Mouse (Mus musculus): ENCODE results near the gene Dnajc12. TPM values are rescaled to one million over a fixed set of nuclear protein-coding genes. Genes with fewer than 3 reads are reported as not detected.
A peak's percentile ranks its signal among the peaks of the same experiment; 100 is the strongest.
"Not testable (repeated sequence)": the region's sequence is repeated elsewhere in the genome, so short reads cannot be mapped to it uniquely, and the experiment has no call there.

The Dnajc12 gene
- total RNA-seq (2021) = 1 to 10 TPM; 7.3 to 9.3 TPM
- long read RNA-seq, experiment 1, transcript Dnajc12-201 (5 exons, 3,025 nt) = major isoform, 5 of 7 reads
- long read RNA-seq, experiment 1, partial matches to known transcripts = 0 of 7 reads
- long read RNA-seq, experiment 1, other reads (novel, unspliced or antisense) = 1 of 7 reads
- long read RNA-seq, experiment 2, partial matches to known transcripts = 0 of 3 reads
- long read RNA-seq, experiment 2, other reads (novel, unspliced or antisense) = 0 of 3 reads

DNA sequence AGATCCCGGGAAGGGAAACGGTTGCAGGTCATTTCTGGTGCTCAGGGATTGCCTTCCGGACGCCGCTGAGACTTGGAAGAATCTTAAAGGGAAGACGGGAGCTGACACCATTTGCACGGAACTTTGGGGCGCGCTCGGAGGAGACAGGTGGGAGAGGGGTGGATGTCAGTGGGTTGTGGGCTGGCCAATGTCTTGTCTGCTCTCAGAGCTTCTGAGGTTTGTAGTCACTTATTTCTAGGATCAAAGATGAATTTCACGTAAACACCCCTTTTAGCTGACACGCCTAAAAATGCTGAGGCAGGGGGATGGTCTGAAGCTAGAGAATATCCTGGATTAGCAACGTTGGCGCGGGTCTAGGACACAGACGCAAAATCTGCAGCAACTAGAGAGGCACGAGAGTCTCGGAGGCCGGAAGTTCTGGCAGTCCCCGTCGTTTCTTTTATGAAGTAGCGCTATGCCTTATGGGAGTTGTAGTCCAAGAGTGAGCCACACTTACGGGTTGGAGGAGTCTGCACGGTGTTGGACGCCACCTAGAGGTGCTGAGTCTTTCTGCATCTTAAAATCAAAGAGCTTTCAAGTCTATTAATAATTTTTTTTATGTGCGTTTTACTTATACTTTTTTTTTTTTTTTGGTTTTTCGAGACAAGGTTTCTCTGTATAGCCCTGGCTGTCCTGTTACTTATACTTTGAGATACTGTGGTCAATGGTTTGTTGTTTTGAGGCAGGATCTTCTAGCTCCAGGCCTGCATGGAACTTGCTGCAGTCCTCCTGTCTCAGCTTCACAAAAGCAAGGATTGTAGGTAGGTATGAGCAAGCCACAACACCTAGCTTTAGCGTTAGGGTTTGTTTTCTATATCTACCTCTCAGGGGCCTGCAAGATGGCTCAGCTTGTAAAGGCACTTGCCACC is at the start of gene Dnajc12:
Dnajc12 (plus strand) TSS at position 72 of the 908 bp plus-strand sequence.
- peak; percentile 65 for DNase-seq

GRCm38 (mm10) chr10:63336901-63337300 is 45.3 kb upstream of the Dnajc12 start:
- DNase-seq = no peak

- no peak for DNase-seq
Measured at GRCm38 (mm10) chr10:63337326-63337725, 44.9 kb upstream of the Dnajc12 start.

GRCm38 (mm10) chr10:63337951-63338836 is 44.0 kb upstream of the Dnajc12 start:
- peak; percentile 71 for DNase-seq

DNA sequence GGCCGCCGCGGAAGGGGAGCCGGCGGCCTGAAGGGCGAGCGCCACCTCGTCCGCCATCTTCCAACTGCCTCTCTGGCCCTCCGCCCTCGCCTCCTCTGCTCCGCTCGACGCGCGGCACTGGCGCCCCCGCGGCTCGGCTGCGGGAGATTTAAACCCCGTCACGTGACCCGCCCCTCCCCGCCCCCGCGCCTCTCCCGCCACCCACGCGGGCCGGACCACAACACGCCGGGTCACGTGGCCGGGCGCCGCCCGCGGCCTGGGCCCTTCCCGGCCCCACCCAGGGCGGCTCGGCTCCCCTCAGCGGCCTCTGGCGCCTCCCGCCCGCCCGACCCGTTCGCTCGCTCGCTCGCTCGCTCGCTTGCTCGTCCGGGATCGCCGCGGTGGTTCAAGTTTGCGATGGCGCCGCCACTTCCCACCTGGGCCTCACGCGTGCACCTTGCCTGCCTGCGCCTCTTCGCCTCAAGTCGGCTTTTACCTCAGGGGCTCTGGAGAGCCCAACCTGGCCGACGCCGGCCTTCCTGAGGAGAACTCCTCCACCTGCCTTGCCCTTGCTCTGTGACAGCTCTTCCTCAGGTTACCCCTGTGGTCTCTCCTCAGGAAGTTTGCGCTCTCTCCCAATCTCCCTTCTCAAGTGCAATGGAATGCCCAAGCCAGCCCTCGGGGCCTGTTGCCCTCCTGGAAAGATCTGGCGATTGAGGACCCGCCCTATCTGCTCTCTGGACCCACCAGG is 43.2 kb upstream of the Dnajc12 start:
- peak; percentile 92 for DNase-seq

DNA sequence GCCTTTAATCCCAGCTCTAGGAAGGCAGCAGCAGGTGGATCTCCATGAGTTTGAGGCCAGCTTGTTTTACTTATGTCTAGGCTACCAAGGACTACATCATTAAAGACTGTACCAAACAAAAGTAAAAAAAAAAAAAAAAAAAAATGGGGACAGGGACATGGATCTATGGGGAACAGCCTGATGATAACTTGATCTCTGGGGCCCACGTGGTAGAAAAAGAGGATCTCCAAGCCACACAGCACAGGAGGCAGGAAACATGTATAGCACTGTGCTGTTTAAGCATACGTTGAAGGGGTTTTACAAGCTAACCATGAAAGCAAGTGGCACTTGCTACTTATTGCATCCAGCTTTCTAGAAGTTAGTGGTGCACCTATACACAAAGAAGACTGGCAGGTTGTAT is 40.9 kb upstream of the Dnajc12 start:
- no peak for DNase-seq

GRCm38 (mm10) chr10:63344751-63345150 is 37.5 kb upstream of the Dnajc12 start:
- no peak for DNase-seq

DNA sequence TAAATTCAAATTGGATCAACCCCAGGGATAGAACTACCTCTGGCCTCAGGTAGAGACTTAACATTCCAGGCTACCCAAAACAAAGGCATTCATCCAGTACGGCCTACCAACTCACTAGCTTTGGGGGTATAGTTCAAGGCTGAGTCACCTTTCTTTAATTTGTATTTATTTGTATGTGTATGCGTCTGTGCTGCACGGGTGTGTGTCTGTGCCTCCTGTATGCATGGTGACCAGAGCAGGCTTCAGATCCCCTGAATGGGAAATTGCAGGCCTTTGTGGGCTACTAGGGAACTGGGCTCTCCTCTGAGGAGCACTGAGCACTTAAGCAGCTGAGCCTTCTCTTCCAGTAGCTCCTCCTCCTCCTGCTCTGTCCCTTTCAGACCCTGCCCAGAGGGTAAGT is 34.0 kb upstream of the Dnajc12 start:
- DNase-seq = no peak

DNA sequence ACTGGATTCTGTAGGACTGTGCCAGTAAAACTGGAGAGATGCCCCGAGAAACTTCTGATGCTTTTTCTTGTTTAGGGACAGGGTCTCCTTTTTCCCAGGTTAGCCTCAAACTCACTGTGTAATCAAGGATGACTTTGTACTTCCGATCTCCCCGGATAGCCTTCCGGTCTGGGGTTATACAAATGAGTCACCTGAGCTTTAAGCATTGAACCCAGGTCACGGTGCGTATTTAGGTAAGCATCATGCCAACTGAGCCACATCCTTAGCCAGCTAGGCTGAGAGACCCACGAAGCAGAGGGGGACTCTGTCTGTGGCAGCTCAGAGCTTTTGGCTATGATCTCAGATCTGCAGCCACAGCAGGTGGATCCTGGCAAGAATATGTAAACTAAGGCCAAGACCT is 31.6 kb upstream of the Dnajc12 start:
- DNase-seq = no peak

DNA sequence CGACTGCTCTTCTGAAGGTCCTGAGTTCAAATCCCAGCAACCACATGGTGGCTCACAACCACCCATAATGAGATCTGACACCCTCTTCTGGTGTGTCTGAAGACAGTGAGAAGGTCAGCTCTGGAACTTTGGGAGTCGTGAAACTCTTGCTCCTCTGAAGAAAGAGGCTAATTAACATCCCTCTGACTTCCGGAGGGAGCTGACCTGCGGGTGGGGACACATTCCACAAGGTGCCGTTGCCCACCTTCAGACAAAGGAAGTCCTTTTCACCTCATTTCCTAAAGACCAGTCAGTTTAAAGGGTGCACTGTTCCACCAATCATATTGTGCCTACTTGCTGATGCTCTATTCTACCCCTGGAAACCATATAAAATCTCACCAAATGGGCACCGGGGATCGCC is 31.1 kb upstream of the Dnajc12 start:
- not testable (repeated sequence) for DNase-seq

DNA sequence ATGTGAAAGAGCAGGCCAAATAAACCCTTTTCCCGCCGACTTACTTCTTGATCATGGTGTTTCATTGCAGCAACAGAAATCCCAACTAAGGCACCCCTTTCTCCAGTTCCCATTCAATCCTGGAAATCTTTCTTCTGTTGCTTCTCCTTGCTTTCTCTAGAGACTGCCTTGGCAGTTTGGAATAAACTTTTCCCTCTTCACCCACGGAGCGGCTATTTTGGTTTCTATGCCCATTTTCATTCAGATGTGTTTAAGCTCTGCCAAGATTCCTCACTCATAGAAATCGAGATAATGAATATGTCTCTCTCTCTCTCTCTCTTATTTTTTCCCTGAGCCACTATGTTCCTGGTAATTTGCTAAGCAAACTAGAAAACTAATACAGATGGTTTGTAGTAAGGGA is 30.1 kb upstream of the Dnajc12 start:
- DNase-seq = no peak

DNA sequence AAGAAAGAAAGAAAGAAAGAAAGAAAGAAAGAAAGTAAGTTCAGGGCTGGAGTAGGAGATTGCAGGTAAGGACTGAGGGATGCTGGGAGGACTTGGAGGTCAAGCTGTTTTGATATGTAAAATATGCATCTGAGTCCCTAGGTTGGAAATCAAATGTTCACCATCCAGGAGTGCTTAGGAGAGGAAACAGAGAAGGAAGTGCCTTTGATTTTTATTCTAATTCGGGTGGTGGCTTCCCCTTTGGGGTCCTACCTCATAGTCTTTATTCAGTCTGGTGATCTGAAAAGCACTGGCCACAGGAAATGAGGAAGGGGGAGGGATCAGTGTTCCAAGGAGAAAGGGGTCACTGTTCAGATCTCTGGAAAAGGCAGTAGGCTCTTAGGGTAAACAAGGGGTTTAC is 21.7 kb upstream of the Dnajc12 start:
- no peak for DNase-seq

GRCm38 (mm10) chr10:63365918-63366455 is 16.3 kb upstream of the Dnajc12 start:
- DNase-seq = no peak

DNA sequence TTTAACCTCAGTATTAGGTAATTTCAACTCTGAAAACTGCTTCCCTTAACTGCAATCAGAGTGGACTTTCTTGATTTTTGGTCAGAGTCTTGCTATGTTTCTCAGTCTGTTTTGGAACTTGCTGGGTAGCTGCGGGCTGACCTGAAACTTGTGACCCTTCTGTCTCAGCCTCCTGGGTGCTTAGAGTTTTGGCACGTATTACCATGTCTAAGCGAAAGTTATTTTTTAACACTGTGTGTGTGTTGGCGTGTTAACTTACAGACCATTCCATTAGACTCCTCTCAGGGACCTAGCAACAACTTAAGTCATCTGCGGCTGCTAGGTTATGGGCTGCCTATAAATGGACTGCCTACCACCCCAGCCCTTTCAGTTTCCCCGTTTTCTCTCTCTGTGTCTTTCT is 14.9 kb upstream of the Dnajc12 start:
- DNase-seq = no peak

DNA sequence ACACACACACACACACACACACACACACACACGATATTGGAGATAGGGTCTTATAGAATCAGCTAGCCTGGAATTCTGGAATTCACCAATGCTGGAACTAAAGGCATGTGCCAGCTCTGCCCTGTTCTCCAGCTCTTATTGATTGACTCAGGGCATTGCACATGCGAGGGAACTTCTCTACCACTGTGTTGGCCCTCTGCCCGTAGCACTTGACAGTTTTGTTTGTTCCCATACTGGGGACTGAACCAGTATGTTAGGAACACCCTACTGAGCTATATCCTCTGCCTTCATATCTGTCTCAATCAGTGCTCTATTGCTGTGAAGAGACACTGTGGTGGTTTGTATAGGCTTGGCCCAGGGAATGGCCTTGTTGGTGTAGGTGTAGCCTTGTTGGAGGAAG is 14.2 kb upstream of the Dnajc12 start:
- DNase-seq = no peak

GRCm38 (mm10) chr10:63376303-63376702 is 5.9 kb upstream of the Dnajc12 start:
- DNase-seq = no peak

DNA sequence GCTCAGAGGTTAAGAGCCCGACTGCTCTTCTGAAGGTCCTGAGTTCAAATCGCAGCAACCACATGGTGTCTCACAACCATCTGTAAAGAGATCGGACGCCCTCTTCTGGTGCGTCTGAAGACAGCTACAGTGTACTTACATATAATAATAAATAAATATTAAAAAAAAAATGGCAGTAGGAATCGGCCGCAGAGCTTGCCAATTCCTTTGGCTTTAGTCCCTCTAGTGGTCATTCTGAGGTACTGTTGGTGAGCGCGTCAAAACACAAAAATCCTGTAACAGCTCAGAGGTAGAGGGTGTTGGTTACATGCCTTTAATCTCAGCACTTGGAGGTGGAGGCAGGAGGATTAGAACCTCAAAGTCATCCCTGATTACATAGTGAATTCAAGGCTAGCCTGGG is 4.8 kb upstream of the Dnajc12 start:
- DNase-seq = peak; percentile 52

DNA sequence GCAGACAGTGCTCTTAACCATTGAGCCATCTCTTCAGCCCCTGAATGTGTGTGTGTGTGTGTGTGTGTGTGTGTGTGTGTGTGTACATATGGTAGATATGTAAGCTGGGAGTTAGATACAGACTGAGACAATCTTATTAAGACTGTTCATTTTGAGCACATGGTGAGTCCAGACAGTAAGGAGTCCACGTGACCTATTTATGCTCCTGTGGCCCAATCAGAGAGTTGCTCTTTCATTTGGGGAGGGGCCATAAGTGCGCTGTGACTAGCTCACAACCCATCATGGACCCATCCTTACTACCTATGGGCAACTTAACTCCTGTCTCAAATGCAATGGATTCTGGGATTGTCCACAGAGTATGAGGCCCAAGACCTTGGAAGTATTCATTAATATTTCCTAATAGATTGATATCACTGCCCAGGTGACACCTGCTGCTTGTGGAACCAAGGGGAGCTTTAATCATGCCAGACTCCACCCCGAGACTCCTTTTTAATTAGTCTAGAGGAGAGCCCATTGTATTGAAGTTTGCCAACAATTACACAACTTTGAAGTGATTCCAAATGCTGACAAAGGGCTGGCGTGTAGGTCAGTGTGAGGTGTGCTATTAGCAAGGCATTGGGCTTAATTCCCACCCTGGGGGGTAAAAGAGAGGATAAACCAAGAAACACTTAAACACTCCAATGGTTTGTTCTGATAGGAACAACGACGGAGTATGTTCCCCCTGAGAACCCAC is 3.1 kb upstream of the Dnajc12 start:
- DNase-seq = no peak

DNA sequence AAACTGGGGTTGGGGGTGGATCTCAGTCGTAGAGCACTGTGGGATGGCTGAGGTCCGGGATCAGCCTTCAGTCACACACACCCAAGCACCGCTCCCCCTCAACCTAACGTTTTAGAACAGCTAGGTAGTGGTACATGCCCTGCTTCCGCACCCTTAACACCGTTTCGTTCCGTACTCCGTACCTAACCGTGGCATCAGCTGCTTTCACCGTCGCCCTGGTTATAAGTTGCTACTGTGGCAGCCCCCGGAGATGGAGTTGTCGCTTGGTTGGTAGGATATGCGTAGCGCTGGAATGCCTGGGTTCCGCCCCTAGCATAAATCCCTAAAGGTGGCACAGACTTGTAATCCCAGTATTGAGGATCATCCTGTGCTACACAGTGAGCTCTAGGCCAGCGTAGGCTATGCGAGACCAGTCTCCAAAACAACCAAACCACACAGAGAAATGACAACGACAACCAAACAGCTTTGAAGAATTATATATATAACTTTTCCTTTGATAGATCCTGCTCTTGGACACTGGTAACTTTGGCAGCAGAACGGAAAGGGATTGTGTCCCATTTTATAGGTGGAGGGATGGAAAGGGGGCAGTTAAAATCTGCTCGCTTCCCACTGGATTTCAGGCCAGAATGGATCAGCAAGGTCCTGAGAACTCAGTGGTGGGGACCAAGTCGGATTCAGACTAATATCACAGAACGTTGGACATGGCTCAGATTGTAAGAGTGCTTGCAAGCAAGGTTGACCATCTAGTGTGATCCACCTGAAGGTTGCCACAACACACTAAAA is 554 bp upstream of the Dnajc12 start, which contains the start of gene Sirt1:
Sirt1 (minus strand) TSS at position 207 of the 783 bp plus-strand sequence.
- no peak for DNase-seq

- not testable (repeated sequence) for DNase-seq
Measured at GRCm38 (mm10) chr10:63385897-63386296, 3.7 kb downstream of the Dnajc12 start.
